Mouse (Mus musculus) kidney, postnatal 10 days (tissue): ENCODE data around the gene Zdhhc12.

Experiments
- DNase-seq: peaks from one replicate; pipeline ENCODE4 v3.0.0; 2021; ENCODE audit warnings: mixed read lengths

Zdhhc12 gene

DNA sequence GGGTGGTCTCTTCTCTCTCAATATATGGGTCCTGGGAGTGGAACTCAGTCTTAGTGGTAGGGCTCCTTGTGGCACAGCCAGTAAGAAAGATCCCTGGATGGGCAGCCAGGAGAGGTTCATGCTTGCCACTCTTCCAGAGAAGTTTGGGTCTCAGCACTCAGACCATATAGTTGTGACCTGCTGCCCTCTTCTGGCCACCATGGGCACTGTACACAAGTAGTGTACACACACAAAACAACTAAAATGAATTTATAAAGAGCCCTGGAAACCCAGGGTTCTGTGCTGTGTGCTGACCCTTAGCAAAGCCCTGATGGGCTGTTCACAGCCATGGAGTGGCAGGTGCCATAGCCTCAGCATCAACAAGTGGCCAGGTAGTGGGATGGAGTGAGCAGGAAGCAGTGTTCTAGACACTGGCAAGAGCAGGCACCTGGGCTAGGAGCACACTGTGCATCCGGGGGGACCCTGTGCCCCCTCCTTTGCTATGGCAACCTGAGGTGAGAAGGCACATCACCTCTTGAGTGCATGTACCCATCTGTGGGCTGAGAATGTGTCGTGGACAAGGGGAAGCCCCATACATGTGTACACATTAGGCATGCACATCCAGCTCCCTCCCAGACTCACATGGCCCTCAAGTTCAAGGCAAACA is 2.6 kb upstream of the Zdhhc12 start:
- peak; percentile 81 for DNase-seq

DNA sequence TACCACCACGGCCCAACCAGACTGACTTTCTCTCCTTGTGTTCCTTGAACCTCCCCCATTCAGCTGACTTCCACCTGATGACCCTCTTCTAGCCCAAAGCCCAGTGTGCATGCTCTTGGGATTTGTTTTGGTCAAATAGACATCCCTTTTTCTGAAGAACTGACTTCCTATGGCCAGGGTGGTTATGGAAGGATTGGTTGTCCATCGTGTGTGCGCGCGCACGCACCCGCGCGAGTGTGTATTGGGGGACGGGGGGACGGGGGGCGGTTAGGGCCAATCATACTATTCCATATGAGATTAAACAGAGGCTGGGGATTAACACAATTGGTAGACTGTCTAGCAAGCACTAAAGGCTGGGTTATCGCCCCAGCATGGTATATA is 750 bp upstream of the Zdhhc12 start:
- peak; percentile 27 for DNase-seq

DNA sequence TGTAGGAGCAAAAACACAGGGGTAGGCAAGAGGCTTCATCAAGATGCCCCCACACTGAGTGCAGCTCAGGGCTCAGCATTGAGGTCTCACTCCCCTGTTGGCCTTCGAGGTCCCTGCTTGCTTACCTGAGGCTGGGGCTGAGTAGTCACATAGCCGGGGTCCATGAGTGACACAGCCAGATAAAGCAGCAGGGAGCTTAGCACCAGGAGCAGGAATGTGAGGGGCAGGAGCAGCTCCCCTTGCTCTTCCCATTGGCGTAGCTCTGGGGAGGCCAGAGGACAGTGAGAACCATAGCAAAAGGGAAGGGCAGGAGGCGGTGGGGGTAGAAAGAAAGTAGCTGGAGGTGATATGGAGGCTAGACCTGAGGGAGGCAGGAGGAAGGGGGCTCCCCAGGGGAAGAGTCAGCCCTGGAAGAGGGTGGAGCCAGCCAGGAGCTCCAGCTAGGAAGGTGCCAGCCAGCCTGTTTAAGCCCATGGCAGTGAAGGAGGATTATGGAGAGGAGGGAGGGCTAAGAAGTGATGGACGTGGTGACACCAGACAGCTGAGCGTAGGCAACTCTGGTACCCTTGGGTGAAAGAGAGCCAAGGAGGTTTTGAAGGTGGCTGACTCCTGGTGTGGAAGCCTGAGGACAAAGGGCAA is 1.0 kb downstream of the Zdhhc12 start:
- no peak for DNase-seq

DNA sequence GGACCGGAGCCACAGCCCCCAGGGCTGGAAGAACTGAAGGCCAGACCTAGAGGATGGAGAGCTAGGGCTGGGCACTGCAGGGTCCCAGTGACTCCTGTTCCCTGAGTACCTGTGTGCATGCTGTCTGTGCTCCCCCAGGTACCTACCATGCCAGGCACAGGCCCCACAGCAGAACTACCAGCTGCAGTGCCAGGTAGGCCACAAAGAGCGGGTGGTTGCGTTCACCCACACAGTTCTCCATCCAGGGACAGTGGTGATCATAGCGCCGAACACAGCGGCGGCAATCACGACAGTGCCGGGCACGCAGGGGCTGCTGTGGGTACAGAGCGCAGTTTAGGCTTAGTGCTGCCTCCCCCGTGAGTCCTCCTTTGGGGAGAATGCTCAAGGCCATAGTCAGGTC is 1.9 kb downstream of the Zdhhc12 start:
- no peak for DNase-seq

DNA sequence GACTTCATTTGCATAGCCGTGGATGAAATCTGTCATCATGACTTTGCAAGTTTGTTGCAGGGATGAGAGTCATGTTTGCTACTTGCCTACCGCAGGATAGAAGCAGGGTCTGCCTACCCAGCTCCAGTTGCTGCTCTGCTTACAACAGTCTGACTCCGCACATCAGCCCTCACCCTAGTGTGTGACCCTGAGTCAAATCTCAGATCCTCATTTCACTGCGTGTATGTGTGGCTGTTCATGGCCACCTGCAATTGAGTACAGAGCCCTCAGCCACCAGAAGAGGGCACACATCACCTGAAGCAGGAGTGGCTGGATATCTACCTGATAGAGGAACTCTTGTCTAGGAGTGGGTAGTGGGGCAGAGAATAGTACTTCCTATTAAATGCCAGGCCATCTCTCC is 6.1 kb downstream of the Zdhhc12 start:
- no peak for DNase-seq

DNA sequence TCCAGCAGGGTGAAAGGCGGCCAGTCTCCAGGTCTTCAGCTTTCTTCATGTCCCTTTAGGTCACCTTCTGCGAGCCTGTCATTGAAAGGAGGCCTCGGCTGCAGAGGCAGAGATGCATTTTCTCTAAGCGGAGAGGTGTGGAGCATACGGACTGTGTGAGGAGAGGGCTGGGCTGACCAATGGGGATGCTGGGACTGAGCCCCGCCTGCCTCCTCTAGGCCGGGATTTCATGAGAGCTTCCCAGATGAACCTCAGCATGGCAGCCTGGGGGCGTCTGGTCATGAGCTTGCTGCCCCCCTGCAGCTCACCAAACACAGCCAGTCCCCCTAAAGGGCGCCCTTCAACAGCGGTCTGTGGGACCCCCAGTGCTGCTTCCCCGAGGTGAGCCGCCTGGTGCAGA is 8.8 kb downstream of the Zdhhc12 start:
- no peak for DNase-seq

DNA sequence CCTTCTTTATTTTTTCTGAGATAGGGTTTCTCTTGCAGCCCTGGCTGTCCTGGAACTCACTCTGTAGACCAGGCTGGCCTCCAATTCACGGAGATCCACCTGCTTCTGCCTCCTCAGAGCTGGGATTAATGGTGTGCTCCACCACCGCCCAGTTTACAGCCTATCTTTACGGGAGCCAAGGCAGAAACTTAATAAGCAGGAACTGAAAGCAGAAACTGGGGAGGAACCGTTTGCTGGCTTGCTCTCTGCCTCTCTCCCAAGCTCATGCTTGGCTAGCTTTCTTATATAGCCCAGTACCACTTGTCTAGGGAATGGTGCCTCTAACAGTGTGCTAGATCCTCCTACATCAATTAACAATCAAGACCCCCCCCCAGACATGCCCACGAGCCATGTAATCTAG is 9.3 kb downstream of the Zdhhc12 start:
- DNase-seq, result no peak

DNA sequence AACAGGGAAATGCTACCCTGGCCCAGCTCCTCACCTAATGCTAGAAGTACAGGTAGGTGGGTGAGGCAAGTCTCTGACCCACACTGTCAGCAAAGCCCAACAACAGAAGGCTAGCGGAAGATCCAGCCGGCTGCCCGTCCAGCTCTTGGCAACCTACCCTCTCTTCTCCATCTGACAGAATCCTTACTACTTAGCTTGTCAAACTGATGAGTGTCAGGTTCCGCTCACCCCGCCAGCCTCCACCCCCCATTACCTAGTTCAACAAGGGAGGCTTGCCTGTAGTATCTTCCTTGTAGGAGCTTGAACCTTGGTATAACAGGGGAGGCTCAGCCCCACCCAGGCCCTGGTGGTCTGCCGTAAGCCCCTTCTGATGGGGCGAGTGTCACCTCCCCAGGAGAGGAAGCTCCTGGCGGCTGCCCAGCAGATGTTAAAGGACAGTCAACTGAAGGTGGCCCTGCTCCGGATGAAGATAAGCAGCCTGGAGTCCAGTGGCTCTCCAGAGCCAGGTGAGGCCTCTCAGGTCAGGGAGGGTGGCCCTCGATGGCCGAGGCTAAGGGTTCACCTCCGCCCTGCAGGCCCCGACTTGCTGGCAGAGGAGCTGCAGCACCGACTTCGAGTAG is 13.2 kb downstream of the Zdhhc12 start:
- DNase-seq, result peak; percentile 14

DNA sequence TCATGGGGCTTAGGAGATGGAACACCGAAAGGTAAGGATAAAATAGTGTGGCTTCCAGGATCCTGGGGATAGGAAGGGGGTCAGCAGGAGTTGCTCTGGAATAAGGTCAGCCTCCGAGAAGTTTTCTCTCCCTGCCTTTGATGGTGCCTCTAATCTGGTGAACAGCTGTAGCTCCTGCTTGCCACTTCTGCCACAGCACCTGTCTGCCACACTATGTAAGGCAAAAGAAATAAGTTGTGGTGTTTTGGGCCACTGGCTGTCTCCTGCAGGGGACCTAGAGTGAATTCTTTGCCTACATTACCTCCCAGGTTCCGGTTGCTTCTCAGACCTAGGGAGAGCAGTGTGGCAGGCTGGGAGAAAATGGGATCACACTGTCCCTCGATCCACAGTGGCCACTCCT is 14.7 kb downstream of the Zdhhc12 start:
- DNase-seq, result no peak

DNA sequence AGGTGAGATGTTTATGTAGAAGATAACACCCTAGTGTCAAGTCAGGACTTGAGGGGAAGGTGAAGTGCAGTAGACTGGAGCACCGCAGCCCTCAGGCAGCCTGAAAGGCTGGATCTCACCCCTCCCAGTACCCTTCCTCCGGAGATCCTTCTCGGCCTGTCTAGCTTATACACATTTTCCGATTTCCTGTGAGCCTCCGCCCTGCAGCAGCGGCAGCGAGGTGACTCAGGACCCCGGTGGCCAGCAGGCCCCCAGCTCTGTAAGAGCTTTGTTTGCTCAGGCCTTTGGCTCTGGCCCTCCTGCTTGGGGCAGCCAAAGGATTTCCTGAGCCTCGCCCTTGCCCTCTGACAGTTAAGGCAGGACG is 15.1 kb downstream of the Zdhhc12 start:
- peak; percentile 54 for DNase-seq

DNA sequence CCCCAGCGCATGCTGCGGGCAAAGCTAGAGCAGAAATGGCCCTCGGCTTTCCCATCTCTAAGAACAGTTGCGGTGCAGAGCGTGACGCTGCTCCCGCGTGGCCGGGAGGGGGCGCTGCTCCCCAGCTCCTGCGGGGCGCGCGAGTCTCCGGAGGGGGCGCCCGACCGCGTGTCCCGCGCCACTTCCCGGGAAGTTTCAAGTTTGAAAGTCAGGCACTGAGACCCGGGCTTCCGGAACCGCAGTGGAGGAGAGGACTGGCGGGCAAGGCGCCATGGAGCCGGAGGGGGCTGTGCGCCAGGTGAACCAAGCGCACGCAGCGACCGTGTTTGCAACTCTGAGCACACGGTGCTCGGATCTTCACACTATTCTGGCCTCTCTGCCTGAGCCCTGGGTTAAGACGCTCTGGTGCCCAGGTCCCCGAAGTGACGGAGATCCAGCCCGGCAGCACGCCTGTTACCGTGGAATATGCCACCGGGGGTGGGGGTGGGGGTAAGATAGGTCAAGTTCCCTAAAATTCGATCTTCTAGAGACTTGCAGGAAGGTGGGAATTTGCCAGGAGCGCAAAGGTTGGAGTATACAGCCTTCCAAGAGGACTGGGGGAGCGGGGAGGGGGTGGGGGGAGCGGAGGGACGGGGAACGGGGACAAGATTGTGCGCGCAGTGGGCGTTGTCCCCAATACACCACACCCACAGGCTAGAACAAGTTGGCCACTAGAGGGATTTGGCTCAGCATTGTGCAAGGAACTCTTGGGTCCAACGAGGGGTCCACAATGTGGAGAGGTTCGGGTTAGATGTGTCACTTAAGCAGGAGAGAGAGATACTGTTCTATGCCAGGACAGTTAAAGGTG is 15.7 kb downstream of the Zdhhc12 start, which contains the start of gene Pkn3:
Gene Pkn3, plus strand, starts transcription at position 183 of the 847 bp plus-strand sequence.
- DNase-seq, result peak; percentile 93

DNA sequence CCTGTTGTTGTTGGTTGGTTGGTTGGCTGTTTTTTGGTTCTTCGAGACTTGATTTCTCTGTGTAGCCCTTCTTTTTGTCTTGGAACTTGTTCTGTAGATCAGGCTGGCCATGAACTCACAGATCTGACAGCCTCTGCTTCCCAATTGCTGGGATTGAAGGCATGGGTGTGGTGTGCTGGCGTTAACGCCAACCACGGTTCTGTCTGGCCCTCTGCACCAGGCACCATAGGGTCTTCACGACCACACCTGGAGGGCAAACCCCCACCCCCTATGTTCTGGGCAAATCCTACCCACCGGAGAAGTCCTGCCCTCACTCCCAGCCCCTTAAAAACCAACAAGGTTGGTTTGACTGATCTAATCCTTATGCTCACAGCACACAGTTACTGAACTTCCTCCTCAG is 16.5 kb downstream of the Zdhhc12 start:
- peak; percentile 9 for DNase-seq

DNA sequence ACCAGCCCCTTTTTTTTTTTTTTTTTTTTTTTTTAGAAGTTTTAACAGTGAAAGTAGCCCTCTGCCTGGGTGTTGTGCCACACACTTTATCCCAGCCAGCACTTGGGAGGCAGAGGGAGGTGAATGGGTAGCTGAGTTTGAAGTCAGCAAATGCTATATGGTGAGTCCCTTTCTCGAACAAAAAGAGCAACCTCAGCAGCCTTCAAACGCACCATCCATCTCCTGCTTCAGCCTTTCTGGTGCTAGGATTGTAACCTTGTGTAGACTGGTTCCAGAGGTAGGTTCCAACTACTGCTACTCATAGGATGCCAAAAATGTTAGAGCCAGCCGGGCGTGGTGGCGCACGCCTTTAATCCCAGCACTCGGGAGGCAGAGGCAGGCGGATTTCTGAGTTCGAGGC is 17.0 kb downstream of the Zdhhc12 start:
- DNase-seq, result no peak

DNA sequence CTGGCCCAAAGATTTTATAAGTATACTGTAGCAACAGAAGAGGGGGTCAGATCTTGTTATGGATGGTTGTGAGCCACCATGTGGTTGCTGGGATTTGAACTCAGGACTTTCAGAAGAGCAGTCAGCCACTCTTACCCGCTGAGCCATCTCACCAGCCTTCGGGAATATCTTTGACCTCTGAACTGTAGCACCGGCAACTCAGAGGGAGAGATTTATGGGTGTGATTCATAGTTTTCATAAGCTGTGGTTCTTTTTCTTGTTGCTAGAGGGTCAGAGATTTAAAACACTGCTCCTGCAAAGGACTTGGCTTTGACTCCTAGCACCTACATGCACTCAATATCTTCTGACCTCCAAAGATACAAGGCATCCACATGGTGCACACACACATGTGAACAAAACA is 17.8 kb downstream of the Zdhhc12 start:
- DNase-seq, result no peak

DNA sequence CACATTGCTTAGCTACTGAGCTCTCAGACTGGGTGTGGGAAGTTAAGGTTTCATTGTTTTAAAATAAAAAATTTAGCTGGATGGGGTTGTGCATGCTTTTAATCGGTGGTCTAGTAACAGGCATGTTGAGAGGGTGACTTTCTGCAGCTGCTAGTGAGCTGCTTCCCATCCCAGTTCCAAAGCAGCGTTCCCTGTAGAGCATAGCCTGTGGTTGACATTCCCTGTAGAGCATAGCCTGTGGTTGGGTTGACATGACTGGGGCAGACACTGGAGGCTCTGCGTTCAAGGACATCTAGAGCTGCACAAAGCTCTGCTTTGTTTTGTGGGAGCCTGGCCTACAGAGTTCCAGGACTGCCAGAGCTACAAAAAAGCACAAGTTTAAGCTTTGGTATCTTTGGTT is 20.2 kb downstream of the Zdhhc12 start:
- no peak for DNase-seq

DNA sequence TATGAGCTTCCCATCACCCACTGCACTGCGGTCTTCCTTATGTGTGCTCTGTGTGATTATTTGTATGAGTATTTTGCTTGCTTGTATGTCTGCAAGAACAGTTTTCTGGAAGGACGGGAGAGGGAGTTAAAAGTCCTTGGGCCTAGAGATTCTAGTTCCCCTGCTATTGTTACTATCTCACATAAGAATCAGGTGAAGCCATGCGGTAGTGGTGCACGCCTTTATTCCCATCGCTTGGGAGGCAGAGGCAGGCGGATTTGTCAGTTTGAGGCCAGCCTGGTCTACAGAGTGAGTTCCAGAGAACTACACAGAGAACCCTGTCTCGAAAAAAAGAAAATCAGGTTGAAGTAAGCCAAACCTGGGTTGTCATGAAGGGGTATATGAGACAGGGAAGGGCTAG is 20.6 kb downstream of the Zdhhc12 start:
- no peak for DNase-seq

DNA sequence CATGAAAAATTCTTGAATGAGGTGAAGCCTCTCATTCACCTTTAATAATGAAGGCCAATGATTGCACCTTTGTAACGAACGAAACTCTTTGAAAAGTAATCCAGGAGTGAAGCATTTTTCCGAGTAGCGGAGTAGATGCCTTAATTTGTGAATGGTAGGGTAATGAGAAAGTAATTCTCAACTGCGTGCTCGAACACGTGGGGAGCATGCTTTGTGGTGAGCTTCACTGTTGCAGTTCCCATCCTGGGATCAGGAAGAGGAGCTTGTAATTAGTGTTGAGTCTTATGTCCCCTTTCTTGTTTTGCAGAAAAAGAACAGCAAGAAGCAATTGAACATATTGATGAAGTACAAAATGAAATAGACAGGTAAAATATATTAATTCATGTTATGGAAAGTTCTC is 25.5 kb downstream of the Zdhhc12 start:
- no peak for DNase-seq

DNA sequence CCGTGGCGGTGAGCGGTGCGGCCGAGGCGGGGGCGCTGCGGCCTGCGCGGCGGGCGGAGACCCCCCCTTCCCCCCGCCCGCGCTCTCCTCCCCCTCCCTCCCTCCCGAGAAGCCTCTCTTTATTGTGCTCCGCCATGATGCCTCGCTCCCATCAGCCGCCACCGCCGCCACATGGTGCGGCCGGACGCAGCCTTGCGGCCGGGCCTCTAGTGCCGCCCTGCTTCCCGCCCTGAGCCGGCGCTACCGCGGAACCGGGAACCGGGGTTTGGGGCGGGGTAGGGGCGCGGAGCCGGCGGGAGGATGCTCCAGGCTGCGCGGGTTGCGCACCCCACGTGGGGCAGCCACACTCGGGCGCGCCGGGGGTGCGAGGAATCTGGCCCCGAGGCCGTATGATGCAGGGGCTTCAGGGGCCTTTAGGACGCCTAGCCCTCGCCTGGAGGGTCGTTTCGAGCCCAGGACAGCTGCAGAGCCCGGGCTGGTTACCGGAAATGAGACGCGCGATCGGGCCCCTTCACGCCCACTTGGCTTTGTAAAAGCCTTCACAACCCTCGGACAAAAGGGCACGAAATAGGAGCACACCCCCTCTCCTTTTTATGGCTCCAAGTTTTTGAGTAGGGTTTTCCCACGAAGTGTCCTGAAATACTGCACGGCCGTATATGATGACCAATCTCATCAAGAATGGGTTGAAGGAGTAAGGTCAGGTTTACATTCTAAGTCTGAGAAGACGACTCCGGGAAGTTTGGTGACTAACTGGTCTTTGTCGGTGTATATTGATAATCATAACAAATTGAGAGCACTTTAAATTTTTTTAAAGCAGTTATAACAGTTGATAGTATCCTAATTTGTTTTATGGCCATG is 26.2 kb downstream of the Zdhhc12 start:
- peak; percentile 66 for DNase-seq

DNA sequence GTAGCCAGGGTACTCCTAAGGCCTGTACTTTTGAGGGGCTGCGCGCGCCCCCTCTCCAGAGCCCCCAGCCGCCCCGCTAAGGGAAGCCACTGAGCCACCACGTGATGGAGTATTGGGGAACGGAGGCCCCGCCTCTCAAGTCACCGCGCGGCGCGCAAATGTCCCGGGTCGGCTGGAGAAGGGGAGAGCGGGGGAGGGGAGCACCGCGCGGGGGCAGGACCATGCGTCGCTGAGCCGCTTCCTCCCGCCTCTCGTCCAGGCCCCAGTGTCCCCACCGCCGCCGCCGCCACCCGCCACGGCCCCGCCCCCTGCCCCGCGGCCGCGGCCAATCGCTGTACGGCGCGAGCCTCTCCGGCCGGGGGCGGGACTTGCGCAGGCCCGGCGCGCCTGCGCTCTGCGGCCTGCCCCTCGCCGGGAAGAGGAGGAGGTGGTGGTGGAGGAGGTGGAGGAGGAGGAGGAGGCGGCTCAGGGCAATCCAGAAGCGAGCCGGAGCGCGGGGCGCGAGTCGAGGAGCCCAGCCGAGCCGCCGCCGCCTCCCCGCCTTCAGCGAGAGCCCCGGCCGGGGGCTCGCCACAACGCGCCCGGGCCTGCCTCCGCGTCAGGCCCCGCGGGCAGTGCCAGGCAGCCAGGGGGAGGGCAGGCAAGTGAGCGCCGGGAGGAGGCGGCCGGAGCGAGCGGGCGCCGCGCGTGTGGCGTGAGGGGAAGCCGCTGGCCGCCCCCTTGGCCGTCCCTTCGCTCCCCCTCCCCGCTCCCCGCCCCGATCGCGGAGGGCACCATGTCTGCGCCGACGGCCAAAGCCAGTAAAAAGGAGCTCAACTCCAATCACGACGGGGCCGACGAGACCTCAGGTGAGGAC is 27.2 kb downstream of the Zdhhc12 start:
- DNase-seq, result peak; percentile 98

DNA sequence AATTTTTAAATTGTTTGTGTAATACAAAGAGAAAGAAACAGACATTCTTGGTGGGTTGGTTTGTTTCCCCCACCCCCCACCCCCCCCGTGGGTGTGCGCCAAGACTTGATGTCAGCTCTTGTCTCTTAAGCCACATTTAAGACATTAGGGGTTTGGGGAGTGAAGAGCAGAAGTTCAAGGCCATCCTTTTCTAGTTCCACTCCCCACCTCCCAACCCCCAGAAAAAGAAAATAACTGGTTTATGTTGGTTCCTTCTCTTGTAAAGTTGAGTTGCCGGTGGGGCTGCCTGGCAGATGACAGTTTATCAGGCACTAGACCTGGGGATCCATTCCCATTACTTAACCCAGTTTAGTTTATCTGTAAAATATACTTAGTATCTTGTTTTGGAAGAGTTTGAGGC is 29.1 kb downstream of the Zdhhc12 start:
- no peak for DNase-seq

DNA sequence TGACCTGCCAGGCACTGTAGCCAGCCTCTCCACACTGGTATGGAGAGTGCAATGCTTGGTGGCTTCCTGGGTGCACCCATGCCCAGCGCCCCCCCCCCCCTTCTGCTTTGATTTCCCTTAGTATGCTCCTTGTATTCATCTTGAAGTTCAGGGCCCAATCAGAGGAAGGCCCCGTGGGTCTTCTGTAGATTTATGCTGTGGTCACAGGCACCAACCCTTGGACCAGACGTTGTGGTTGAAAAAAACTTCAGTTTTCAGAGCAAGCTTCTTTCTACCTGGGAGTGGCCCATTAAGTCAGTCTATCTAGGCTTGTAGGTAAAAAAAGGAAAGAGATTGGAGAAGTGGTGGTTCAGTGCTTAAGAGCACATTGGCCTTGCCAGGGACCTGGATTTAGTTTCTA is 29.7 kb downstream of the Zdhhc12 start:
- no peak for DNase-seq

DNA sequence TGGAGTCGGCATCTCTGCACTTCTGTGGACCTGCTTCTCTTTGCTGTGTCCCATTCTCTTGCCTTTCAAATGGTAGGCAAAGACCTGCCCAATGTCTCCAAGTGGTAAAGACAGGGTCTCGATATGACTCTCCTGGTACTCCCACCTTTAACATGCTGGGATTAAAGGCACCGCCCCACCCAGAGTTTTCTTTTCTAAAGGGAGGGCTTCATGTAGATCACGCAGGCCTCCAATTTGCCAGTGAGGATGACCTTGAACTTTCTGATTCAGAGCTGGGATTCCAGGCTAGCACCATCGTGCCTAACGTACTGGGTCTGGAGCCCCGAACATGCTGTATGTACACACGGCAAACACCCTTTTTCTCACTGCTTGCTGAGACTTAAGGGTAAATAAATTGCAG is 30.2 kb downstream of the Zdhhc12 start:
- no peak for DNase-seq
